Mouse (Mus musculus): Measurements from ENCODE around the gene Pfn1.

The Pfn1 gene

GRCm38 (mm10) chr11:70674501-70674900 is 20.1 kb upstream of the Pfn1 start:
- no peak for DNase-seq (ENCODE audit: low spot score)

DNA sequence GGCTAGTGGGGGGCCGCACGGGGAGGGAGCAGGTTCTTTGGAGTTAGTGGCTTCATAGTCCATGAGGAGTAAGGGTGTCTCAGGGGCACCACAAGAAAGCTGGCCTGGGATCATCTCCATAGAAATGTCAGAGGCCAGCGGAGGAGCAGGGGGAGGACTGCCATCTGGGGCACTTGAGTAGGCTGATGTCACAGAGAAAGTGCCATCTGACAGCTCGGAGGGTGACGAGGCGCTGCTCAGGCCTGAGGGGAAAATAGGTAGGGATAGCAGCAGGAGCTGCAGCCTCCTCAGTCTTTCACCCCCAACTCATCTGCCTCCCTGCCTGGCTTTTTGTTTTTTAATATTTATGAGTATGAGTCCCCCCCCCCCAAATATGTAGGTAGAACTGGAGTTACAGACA is 19.6 kb upstream of the Pfn1 start:
- DNase-seq (ENCODE audit: low spot score): no peak

DNA sequence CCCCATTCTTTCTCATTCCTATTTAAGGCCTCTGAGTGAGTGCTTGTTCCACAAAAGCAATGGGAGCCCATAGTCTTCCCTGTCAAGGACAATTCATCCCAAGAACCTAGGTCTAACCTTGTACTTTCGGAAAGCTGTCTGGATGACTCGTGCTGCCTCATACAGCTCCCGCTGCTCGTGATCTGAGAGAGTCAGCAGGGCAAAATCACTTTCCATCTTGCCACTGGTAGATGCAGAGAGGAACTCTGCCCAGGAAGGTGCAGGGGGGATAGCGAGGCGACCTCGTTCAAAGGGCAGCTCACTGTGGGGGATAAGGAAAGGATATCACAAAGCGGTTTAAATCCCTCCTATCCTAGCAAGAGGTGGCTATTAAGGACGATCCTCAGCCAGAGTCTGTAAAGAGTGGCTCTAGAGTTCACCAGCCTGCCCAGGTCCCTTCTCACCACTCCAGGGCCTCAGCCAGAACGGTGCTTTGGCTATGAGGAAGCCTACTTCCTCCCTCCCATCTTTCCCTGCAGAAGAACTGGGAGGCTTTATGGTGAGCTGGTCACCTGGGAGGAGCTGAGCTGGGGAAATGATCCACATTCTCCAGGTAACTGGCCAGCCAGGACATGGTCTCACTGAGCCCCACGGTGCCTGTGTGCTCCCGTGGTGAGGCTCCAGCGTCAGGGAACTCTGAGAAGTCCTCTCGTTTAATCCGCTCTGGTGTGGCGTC is 17.0 kb upstream of the Pfn1 start:
- no peak for DNase-seq (ENCODE audit: low spot score)

- DNase-seq (ENCODE audit: low spot score): no peak
Measured at GRCm38 (mm10) chr11:70670483-70670882, 16.0 kb upstream of the Pfn1 start.

DNA sequence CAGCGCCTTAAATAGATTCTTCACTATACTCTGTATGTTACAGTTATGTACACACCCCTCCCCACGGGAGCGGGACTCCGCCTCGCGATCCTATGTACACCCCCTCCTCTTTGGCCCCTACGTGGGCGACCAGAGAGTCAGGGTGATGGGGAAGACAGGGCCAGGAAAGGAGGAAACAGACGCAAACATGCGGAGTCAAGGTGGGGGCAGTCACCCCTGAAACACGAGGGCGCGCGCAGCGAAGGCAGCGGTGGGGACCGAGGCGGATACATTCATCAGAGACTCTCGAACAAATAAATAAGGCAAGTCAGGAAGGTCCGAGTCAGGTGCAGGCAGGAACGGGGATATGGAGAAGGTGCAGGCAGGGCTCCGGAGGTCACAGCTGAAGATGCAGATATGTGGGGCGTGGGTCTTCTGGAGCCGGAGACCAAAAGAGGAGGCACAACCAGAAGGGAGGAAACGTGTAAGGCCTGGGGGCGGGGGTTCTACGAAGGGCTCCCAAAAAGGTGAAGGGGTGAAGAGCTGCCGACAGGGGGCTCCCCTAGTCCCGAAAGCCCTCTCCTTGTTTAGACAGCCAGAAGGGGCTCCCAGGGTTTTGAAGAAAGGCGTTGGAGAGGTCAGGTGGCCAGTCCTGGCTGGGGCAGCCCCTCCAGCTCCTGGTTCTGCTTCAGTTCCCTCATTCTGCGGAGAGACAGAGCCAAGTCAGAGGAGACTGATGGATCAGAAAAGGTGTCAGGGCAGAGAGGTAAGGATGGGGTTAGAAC is 15.3 kb upstream of the Pfn1 start:
- peak; percentile 81 for DNase-seq (ENCODE audit: low spot score)

- peak; percentile 94 for DNase-seq (ENCODE audit: low spot score)
Measured at GRCm38 (mm10) chr11:70668771-70669505, 14.5 kb upstream of the Pfn1 start, which contains the start of gene Spag7. Gene Spag7, minus strand, starts transcription at chr11:70669416.

GRCm38 (mm10) chr11:70668335-70668770 is 13.9 kb upstream of the Pfn1 start:
- peak; percentile 74 for DNase-seq (ENCODE audit: low spot score)

DNA sequence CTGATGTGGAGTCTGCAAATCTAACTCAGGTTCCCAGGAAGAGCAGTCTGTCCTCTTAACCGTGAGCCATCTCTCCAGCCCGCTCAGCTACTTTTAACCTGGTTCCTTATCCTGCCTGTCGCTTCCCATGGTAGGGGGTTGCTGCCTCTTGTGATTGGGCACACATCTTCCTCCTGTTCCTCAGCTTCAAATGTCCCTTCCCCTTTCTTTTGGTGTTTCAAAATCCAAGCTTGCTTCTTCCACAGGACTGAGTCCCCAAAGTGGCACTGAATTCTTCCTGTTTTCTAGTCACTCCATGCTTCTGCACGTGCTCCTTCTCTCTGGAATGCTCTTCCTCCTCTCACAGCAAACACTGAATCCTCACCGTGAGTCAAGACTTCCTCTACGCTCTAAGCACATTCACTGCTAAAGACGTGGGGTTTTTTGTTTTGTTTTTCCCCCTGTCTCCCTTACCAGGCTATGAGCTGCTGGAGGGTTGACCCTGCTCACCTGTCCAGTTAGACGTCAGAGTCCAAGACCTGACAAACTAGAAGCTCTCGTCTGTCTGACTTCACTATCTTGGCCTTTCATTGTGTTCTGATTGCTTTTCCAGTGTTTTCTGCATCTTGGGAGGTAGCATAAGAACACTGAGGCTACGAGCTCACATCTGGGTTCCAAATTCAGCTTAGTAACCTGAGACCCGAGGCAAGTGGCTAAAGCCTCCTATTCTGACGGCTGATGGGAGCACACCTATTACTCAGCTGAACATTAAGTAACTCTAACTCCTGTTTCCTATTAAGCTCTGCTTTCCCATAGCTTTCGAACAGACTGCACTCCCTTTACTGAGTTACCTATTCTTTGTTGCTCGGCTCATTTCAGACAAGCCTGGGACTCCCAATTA is 13.1 kb upstream of the Pfn1 start:
- DNase-seq (ENCODE audit: low spot score): no peak

GRCm38 (mm10) chr11:70666687-70667086 is 12.2 kb upstream of the Pfn1 start:
- no peak for DNase-seq (ENCODE audit: low spot score)

DNA sequence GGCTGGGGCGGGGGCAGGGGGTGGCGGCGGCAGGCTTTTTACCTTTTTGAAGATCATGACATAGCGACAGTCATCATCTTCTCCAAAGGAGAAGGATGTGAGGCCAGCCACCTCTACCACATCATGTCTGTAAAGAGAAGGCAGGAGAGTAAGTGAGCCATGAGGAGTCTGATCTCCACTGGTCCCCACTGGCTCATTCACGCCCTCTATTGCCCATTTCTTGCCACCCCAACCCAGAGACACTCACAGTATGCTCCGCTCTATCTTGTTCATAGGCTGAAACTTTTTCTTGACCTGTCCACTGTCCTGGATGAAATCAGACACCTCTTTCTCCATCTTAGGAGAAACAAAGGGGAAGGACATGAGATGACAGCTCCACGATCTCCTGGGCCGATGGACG is 10.3 kb upstream of the Pfn1 start:
- DNase-seq (ENCODE audit: low spot score): no peak

GRCm38 (mm10) chr11:70663957-70664356 is 9.5 kb upstream of the Pfn1 start:
- DNase-seq (ENCODE audit: low spot score): no peak

DNA sequence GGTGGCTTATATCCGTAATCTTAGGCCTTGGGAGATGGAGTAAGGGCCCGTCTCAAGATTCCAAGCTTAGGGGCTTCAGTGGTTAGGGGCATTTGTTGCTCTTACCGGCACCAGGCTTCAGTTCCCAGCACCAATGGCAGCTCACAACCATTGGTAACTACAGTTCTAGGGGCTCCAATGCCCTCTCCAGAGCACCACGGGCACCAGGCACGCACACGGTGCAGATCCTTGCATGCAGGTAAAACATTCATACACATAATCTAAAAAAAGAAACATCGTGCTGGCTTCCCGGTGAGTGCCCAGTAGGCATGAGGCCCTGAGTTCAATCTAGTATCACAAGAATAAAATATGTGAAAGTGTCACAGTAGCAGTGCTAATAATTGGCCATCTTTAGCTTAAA is 8.7 kb upstream of the Pfn1 start:
- DNase-seq (ENCODE audit: low spot score): no peak

DNA sequence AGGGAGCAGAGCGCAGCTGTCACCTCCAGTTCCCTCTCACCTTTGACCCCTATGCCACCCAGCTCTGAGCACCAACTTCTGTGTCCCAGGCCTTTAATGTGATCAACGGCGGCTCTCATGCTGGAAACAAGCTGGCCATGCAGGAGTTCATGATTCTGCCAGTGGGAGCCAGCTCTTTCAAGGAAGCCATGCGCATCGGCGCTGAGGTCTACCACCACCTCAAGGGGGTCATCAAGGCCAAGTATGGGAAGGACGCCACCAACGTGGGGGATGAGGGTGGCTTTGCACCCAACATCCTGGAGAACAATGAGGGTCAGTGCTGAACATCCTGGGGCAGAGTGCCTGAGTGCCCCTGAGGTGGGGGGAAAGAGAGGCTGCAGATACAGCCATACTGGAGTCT is 6.1 kb upstream of the Pfn1 start:
- DNase-seq (ENCODE audit: low spot score): no peak

- no peak for DNase-seq (ENCODE audit: low spot score)
Measured at GRCm38 (mm10) chr11:70658942-70659341, 4.5 kb upstream of the Pfn1 start.

DNA sequence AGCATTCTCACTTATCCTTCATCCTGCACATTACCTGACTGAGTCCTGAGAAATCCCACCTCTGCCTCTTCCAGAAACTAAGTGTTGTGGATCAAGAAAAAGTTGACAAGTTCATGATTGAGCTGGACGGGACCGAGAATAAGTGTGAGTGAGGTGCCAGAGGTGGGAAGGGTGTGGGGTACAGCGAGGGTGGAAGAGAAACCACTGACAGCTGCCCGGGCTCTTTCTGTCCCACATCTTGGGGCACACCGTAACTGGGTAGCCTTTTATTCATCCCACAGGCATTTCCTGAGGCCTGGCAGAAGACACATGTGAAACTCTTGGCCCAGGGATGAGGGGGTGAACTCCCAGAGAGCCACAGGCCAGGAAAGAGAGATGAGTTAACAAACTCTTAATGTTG is 4.1 kb upstream of the Pfn1 start:
- no peak for DNase-seq (ENCODE audit: low spot score)

DNA sequence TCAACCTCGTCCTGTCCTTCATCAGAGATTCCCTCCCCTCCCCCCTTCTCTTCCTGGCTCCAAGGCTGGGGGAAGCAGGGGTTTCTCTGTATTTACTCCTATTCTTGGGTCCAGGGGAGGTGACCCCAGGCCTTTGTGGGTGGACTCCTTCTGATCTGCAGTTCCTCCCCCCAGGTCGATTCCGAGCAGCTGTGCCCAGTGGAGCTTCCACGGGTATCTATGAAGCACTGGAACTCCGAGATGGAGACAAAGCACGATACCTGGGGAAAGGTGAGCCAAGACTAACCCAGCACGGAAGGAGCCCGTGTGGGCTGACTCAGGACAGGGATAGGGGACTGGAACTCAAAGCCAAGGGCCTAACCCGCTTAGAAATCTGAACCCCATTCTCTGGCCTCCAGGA is 3.5 kb upstream of the Pfn1 start:
- no peak for DNase-seq (ENCODE audit: low spot score)

- DNase-seq (ENCODE audit: low spot score): no peak
Measured at GRCm38 (mm10) chr11:70657573-70657972, 3.1 kb upstream of the Pfn1 start.

- peak; percentile 73 for DNase-seq (ENCODE audit: low spot score)
Measured at GRCm38 (mm10) chr11:70656964-70657363, 2.5 kb upstream of the Pfn1 start, which contains the start of gene Eno3. Gene Eno3, plus strand, starts transcription at chr11:70657202.

DNA sequence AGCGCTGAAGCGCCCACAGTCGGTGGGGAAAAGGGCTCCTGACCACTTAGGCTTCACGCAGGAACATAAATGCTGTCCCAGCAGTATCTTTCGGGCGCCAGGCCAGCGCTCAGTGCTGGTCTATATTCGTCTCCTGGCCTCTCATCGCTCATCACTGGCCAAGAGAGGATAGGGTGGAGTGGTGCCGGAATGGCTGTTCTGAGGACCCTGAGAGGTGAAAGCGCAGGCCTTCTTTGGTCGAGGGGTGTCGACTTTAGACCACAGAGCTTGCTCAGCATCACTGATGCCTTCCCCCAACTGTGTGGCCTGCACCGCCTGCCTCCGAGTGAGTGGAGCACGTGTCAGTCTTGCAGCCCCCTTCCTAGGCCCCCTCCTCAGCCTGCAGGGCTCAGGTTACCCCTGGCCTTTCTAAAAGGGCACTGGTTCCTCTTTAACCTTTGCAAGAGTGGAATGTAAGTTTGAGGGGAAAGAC is 2.0 kb upstream of the Pfn1 start:
- peak; percentile 78 for DNase-seq (ENCODE audit: low spot score)

GRCm38 (mm10) chr11:70655571-70656455 is 1.4 kb upstream of the Pfn1 start:
- DNase-seq (ENCODE audit: low spot score): peak; percentile 80
